Mouse (Mus musculus) CD4-positive, CD25-positive, alpha-beta regulatory T cell, adult 4 months (primary cell): ENCODE measurements at regions not wholly inside any gene's neighbourhood (a gene's known extent, or its start where the extent isn't known, plus 50 kb on each side); places are given as distances from the start of the nearest gene placed in this dataset.

ENCODE experiments used
- ATAC-seq: one replicate; pipeline ENCODE4 v1.8.0; 2017

DNA sequence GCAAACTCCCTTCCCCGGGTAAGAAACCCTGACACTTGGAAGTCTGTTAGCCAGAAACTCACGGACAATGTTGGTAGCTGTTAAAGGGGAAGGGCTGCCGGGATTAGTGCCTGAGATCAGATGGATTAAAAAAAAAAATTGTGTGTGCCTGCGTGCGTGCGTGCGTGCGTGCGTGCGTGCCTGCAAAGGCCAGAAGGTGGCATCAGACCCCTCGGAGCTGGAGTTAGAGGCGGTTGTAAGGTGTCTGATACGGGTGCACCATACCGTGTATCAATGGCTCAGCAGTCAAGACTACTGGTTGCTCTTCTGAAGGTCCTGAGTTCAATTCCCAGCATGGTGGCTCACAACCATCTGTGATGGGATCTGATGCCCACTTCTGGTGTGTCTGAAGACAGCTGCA is 59.0 kb upstream of the Ccdc167 start:
- ATAC-seq = no peak

DNA sequence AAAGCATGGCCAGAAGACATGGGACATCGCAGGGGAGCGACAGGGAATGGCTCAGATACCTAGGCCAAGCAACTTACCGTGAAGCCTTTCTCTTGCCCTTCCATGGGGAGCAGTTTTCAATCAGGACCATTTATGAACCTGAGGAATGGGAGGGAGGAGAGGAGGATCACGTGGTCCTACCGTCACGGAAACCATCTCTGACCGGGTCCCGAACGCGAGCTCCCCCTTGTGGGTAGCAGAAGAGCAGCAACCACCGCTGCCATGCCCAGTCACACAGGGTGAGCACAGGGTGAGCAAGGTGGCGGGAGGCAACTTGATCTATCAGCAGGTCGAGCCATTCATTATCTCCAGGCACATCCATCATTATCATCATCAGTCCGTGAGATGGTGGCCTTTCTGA is 56.5 kb upstream of the Ccdc167 start:
- peak; percentile 19 for ATAC-seq

DNA sequence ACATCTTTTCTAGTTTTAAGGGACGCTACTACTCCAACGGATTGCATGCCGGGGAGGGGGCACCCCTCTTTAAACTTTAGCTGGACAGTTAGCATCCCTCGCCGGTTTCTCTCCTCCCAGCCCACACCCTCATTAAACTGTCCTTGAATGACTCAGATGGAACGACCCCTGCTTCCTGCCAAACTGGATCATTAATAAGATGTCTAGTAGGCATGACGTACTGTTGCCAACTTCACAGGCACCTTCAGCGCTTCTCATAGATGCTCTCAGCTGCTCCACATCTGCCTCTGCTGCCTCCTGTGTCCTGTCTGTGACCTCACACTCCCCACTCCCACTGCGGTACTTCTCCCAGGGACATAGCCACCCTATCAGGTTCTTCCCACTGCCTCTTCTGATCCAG is 54.1 kb upstream of the Ccdc167 start:
- ATAC-seq = no peak

DNA sequence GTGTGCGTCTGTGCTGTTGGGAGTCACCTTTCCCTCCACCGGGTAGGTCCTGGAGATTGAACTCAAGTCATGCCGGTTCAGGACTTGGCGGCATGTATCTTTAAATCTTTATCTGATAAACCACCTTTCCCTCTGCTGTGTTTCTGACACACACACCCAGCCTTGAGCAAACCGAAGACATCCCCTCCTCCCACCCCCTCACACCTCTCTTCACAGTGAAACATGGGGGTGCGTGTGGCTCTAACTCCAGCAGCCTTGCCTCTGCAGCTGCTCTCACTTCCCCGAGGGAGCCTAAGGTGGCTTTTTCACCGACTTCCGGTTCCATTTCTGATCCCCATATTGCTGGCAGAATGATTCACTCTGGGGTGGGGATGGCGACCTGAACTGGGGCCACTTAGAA is 52.8 kb upstream of the Ccdc167 start:
- peak; percentile 52 for ATAC-seq

DNA sequence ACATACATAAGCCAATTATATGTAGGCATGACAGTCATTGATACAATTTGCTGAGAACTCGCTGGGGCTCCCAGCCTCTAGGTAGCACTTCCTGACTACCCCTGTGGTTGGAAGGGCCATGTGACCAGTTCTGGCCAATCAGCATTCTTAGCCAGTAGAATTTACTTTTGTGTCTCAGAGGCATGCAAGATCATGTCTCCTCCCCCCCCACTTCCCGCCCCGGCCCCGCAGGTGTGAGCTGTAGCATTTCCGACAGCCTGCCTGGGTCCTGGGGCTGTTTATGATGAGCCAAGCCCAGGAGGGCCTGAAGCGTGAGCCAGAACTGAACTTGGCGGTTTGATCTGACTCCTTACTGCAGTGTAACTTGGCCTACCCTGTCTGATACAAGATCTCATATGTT is 52.3 kb upstream of the Ccdc167 start:
- peak; percentile 95 for ATAC-seq

DNA sequence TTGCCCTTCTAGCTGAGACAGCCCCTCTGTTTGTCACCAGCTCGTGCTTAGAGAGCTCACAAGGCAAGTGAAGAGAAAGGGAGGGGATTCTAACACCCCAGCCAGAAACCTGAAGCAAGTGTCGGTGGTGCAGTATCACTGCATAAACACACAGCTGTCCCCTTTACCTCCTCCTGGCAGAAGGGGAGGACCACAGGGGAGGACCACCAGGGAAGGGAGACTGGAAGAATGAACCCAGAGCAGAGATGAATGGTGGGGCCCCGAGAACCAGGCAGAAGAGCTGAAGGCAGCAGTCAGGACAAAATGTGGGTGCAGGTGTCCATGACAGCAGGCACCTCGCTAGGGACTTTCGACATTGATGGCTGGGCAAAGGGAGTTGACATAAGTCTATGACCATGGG is 51.8 kb upstream of the Ccdc167 start:
- ATAC-seq = no peak
